Mouse (Mus musculus) hindbrain, embryonic 12.5 days (tissue): Measurements from ENCODE around the gene Rab30. TPM values are rescaled to one million over a fixed set of nuclear protein-coding genes. Genes with fewer than 3 reads are reported as not detected.
"Not testable (repeated sequence)": the region's sequence is repeated elsewhere in the genome, so short reads cannot be mapped to it uniquely, and the experiment has no call there.

Source experiments
- ATAC-seq: fragments of 200-750 bp; cut with Nextera tagmentation; 2 replicates; pipeline ENCODE4 v1.8.0; 2017; ENCODE audit warnings: moderate TSS enrichment; ENCODE audit not compliant: low FRiP score
- H3K27ac ChIP-seq: fragments of 300-500 bp; sonication (generic); 2 replicates; pipeline ENCODE4 v1.5.1; 2016; ENCODE audit warnings: mild to moderate bottlenecking
- H3K27me3 ChIP-seq: fragments of 300-500 bp; sonication (generic); 2 replicates; pipeline ENCODE4 v1.6.1; 2016; ENCODE audit warnings: mild to moderate bottlenecking
- H3K36me3 ChIP-seq: fragments of 300-500 bp; sonication (generic); 2 replicates; pipeline ENCODE4 v1.6.1; 2016; ENCODE audit warnings: mild to moderate bottlenecking
- H3K4me1 ChIP-seq: fragments of 300-500 bp; sonication (generic); 2 replicates; pipeline ENCODE4 v1.6.1; 2016
- H3K4me2 ChIP-seq: fragments of 300-500 bp; sonication (generic); replicated peaks from 2 replicates; pipeline ENCODE4 v1.6.1; 2016; ENCODE audit warnings: mild to moderate bottlenecking
- H3K4me3 ChIP-seq: fragments of 300-500 bp; sonication (generic); 2 replicates; pipeline ENCODE4 v1.5.1; 2016; ENCODE audit warnings: mild to moderate bottlenecking
- H3K9ac ChIP-seq: fragments of 300-500 bp; sonication (generic); 2 replicates; pipeline ENCODE4 v1.6.1; 2016; ENCODE audit warnings: mild to moderate bottlenecking, moderate library complexity
- H3K9me3 ChIP-seq: fragments of 300-500 bp; sonication (generic); replicated peaks from 2 replicates; pipeline ENCODE4 v1.6.1; 2016; ENCODE audit warnings: mild to moderate bottlenecking
- WGBS: fragments of 180-500 bp; shearing (Covaris S2); methylation state at CpG from one replicate; pipeline ENCODE4 v1.1.7; 2016; 5-methylcytosine and 5-hydroxymethylcytosine counted together
- polyA plus RNA-seq: library from polyadenylated mRNA; unstranded; fragments of >200 nt; fragmentation: Nextera tagmentation; extraction: Ambion mirVana; gene quantifications from 2 replicates; pipeline ENCODE4 v1.2.1, GENCODE M21; 2016

Gene Rab30
- polyA plus RNA-seq, 1 experiment from 2014 or later: 22.6 TPM

GRCm38 (mm10) chr7:92761161-92761560 is 19.8 kb downstream of the Rab30 start:
- 94% methylated on average over 9 of the region's 9 CpGs for WGBS

GRCm38 (mm10) chr7:92765426-92765825 is 24.0 kb downstream of the Rab30 start:
- Histone ChIP-seq H3K4me1 (peaks cover 3% of the 10 kb centered on the region; the same call in 1 of the 2 replicates), H3K36me3 (no peaks in the 10 kb centered on the region), H3K4me2 (no peak overlapping the region), H3K4me3 (no peak overlapping the region), H3K27me3 (no peaks in the 10 kb centered on the region), H3K9me3 (no peaks in the 10 kb centered on the region), H3K27ac (no peak overlapping the region), H3K9ac (no peak overlapping the region)
- WGBS: 73% methylated on average over 9 of the region's 9 CpGs
- ATAC-seq: no peak

More at GRCm38 (mm10) chr7:92761161-92761560, 19.8 kb downstream of the Rab30 start:
- Histone ChIP-seq H3K4me1 (no peaks in the 10 kb centered on the region), H3K27ac (no peak overlapping the region), H3K27me3 (no peaks in the 10 kb centered on the region), H3K36me3 (no peaks in the 10 kb centered on the region), H3K9me3 (no peaks in the 10 kb centered on the region), H3K4me3 (no peak overlapping the region), H3K4me2 (no peak overlapping the region), H3K9ac (no peak overlapping the region)
- ATAC-seq: no peak

GRCm38 (mm10) chr7:92766096-92767090 is 25.0 kb downstream of the Rab30 start:
- Histone ChIP-seq H3K9me3 (no peaks in the 10 kb centered on the region), H3K9ac (no peak overlapping the region), H3K27me3 (no peaks in the 10 kb centered on the region), H3K4me1 (peaks cover 3% of the 10 kb centered on the region; the same call in 1 of the 2 replicates), H3K27ac (no peak overlapping the region), H3K4me3 (no peak overlapping the region), H3K4me2 (no peak overlapping the region), H3K36me3 (no peaks in the 10 kb centered on the region)
- WGBS: 65% methylated on average over 9 of the region's 9 CpGs
- no peak for ATAC-seq

DNA sequence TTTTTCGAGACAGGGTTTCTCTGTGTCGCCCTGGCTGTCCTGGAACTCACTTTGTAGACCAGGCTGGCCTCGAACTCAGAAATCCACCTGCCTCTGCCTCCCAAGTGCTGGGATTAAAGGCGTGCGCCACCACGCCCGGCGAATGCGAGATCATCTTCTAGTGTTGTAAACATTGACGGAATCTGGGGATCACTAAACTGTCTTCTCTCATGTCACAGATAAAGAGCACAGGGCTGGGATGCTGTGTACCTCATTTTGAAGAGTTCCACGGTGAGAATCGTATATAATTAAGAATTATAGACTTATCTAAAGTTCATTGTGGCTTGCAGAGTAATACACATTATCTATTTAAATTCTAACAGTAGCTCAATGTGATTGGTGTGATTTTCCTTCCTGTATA is 26.7 kb downstream of the Rab30 start:
- H3K9me3 ChIP-seq, H3K4me1 ChIP-seq, H3K27me3 ChIP-seq, ATAC-seq, H3K4me3 ChIP-seq, H3K9ac ChIP-seq, H3K4me2 ChIP-seq, H3K36me3 ChIP-seq, H3K27ac ChIP-seq: not testable (repeated sequence)
- 94% methylated on average over 12 of the region's 12 CpGs for WGBS

GRCm38 (mm10) chr7:92768859-92769258 is 27.5 kb downstream of the Rab30 start:
- Histone ChIP-seq H3K4me1 (peaks cover 3% of the 10 kb centered on the region; the same call in 1 of the 2 replicates), H3K36me3 (no peaks in the 10 kb centered on the region), H3K4me3 (no peak overlapping the region), H3K27me3 (no peaks in the 10 kb centered on the region), H3K9me3 (no peaks in the 10 kb centered on the region), H3K27ac (no peak overlapping the region), H3K4me2 (no peak overlapping the region), H3K9ac (no peak overlapping the region)
- 72% methylated on average over 7 of the region's 7 CpGs for WGBS
- ATAC-seq: no peak

DNA sequence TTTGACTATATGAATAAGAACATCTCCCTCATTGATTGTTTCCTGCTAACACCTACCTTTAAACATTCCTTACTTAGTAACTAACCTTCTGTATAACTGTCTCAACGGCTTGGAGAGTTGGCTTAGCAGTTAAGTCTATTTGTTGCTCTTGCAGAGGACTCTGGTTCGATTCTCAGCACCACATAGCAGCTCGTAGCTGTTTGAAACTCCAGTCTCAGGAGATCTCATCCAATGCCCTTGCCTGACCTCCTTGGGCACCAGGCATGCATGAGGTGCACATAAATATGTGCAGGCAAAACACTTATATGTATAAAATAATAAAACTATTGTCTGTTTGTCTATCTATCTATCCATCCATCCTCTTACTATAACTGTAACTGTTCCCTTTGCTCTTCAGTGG is 31.6 kb downstream of the Rab30 start:
- no peak overlapping the region for H3K4me3 ChIP-seq
- H3K9me3 ChIP-seq: no peaks in the 10 kb centered on the region
- H3K27ac ChIP-seq: no peak overlapping the region
- H3K4me2 ChIP-seq: no peak overlapping the region
- 91% methylated on average over 3 of the region's 3 CpGs for WGBS
- H3K36me3 ChIP-seq: no peaks in the 10 kb centered on the region
- peaks cover 26% of the 10 kb centered on the region for H3K4me1 ChIP-seq
- H3K27me3 ChIP-seq: no peaks in the 10 kb centered on the region
- ATAC-seq: no peak
- H3K9ac ChIP-seq: no peak overlapping the region

DNA sequence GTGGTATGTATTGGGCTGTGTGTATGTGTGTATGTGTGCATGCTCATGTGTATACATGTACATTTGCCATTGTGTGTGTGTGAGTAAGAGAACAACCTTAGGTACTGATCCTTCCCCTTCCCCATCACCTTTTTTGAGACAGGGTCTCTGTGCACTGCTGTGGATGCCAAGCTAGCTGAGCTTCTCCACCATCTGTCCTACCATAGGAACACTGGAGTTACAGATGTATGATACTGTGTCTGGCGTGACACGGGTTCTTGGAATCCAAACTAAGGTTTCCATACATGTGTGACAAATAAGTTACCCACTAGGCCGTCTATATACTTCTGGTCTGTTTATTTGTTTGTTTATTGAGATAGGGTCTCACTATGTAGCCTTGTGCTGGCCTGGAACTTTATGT is 32.2 kb downstream of the Rab30 start:
- Histone ChIP-seq H3K9ac (no peak overlapping the region), H3K27ac (no peak overlapping the region), H3K4me1 (peaks cover 26% of the 10 kb centered on the region), H3K4me3 (no peak overlapping the region), H3K36me3 (no peaks in the 10 kb centered on the region), H3K4me2 (no peak overlapping the region), H3K9me3 (no peaks in the 10 kb centered on the region), H3K27me3 (no peaks in the 10 kb centered on the region)
- ATAC-seq: no peak
- WGBS: 93% methylated on average over 3 of the region's 3 CpGs

- Histone ChIP-seq H3K4me2 (no peak overlapping the region), H3K9ac (no peak overlapping the region), H3K9me3 (no peaks in the 10 kb centered on the region), H3K4me1 (peaks cover 23% of the 10 kb centered on the region), H3K36me3 (no peaks in the 10 kb centered on the region), H3K27ac (no peak overlapping the region), H3K27me3 (no peaks in the 10 kb centered on the region), H3K4me3 (no peak overlapping the region)
- no peak for ATAC-seq
- 88% methylated on average over 5 of the region's 5 CpGs for WGBS
These were observed 33.3 kb downstream of the Rab30 start for GRCm38 (mm10) chr7:92774741-92775140.

DNA sequence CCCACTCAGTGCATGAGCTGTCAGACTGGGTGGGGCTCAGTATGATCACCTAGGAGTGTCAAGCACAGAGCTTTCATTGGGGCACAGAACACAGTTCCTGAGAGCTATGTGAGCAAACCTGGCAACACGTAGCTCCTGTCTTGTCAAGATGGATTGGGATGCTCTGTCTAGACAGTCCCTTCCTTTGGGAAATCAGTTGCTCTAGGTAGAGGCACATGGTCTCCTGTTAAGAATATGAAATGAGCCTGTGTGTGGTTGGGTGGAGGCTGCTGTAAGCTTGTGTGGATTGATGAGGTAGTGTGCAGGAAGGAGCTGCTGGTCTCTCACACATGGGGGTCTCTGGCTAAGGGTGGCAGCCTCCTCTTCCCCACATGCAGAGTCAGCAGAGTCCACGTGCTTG is 34.3 kb downstream of the Rab30 start:
- no peak overlapping the region for H3K4me2 ChIP-seq
- ATAC-seq: peak; percentile 48
- no peaks in the 10 kb centered on the region for H3K36me3 ChIP-seq
- no peaks in the 10 kb centered on the region for H3K9me3 ChIP-seq
- 26% methylated on average over 2 of the region's 2 CpGs for WGBS
- peaks cover 23% of the 10 kb centered on the region for H3K4me1 ChIP-seq
- no peak overlapping the region for H3K9ac ChIP-seq
- H3K27me3 ChIP-seq: no peaks in the 10 kb centered on the region
- H3K27ac ChIP-seq: peak overlapping the region; percentile 40; the same call in 1 of the 2 replicates
- H3K4me3 ChIP-seq: no peak overlapping the region

DNA sequence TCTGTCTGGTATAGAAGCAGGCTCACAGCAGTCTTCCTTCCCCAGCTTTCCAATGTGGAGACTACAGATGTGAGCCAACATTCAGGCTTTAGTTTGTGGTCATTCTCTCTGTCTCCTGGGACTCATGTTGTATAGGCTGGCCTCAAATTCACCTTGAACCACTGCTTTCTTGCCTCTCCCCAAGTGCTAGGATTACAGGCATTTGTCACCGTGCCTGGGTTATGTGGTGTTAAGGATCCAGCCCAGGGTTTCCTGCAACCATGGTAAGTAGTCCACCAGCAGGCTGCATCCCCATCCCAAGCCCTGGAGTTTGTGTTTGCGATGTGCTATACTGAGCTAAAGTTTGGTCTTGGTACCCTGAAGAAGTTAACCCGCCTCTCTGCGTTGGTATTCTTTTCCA is 35.2 kb downstream of the Rab30 start:
- Histone ChIP-seq H3K9me3 (no peaks in the 10 kb centered on the region), H3K4me2 (peak overlapping the region; percentile 40; the same call in 1 of the 2 replicates), H3K36me3 (no peaks in the 10 kb centered on the region), H3K27me3 (no peaks in the 10 kb centered on the region), H3K4me3 (no peak overlapping the region), H3K27ac (peak overlapping the region; percentile 73), H3K9ac (no peak overlapping the region), H3K4me1 (peaks cover 23% of the 10 kb centered on the region)
- 49% methylated on average over 4 of the region's 4 CpGs for WGBS
- ATAC-seq: no peak

- Histone ChIP-seq H3K4me1 (peaks cover 23% of the 10 kb centered on the region), H3K4me3 (peak overlapping the region; percentile 4; the same call in 1 of the 2 replicates), H3K4me2 (peak overlapping the region; percentile 40), H3K9ac (no peak overlapping the region; the same call in 1 of the 2 replicates), H3K9me3 (no peaks in the 10 kb centered on the region), H3K27me3 (no peaks in the 10 kb centered on the region), H3K27ac (peak overlapping the region; percentile 73), H3K36me3 (no peaks in the 10 kb centered on the region)
- peak; percentile 33; the same call in 1 of the 2 replicates for ATAC-seq
- WGBS: 31% methylated on average over 17 of the region's 17 CpGs
These were observed 35.9 kb downstream of the Rab30 start for GRCm38 (mm10) chr7:92777108-92777973.

DNA sequence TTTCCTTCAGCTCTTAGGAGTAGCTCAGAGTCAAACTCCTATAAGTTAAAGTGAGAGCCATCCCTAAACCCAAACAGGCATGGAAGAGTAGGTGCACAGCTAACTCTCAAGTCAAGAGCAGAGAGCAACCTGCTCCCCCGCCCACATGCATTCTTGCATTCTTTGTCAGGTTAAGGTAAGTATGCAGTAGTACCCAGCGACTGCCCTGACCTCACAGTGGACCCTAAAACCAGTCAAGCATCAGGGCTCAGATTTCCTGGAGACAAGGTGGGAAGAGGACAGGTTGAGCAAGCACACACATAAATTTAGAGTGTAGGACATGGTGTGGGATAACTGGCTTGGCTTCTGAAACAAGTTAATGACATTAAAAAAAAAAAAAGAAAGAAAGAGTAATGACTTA is 37.7 kb downstream of the Rab30 start:
- no peaks in the 10 kb centered on the region for H3K9me3 ChIP-seq
- ATAC-seq: no peak
- no peak overlapping the region for H3K27ac ChIP-seq
- H3K4me2 ChIP-seq: no peak overlapping the region
- no peak overlapping the region for H3K9ac ChIP-seq
- no peak overlapping the region for H3K4me3 ChIP-seq
- 75% methylated on average over 2 of the region's 2 CpGs for WGBS
- H3K4me1 ChIP-seq: peaks cover 23% of the 10 kb centered on the region
- no peaks in the 10 kb centered on the region for H3K27me3 ChIP-seq
- H3K36me3 ChIP-seq: no peaks in the 10 kb centered on the region
